Mouse (Mus musculus) cerebellum, postnatal 4 days (tissue): Measurements from ENCODE around the gene Rarg.
A peak's percentile ranks its signal among the peaks of the same experiment; 100 is the strongest.

Experiments used
- DNase-seq, 2 experiments: peaks; one replicate each; pipeline ENCODE4 v3.0.0; 2022; ENCODE audit warnings: low spot score in 2 of 2, mixed read lengths in 1 of 2

Rarg gene

GRCm38 (mm10) chr15:102258076-102258470 lies 756 bp upstream of the Rarg start:
- DNase-seq, result no peak

DNA sequence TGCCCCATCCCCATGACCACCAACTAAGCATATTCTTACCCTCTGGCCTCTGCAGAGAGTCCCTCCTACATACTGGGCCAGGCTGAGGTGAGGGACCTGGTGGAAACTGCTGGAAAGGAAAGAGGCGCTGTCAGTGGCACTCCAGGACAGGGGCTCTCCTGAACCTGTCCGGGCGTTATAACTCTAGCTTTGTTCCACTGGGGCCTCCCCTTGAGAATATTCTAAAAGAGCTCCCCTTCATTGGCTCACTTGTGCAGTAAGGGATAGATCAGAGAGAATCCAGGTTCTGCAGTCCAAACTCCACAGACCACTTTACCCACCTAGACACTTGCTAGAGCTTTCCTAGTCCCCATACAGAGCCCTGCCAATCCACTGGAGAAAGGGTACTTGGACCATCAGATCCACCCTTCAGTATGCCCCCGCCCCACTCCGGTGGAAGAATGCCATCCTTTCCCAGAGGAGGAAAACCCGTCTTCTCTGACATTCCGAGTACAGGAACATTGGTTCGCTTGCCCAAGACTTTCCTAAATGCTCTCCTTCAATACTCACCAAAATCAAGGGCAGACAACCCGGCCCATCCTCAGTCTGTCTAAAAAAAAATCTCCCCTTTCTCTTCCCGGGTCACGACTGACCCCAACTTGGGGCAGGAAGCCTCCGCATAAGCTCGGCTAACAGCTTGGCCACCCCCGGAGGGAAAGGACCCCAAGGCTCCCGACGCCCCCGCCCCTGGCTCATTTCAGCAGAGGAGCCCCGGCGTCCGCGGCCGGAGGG lies 701 bp downstream of the Rarg start:
- no peak for DNase-seq

DNA sequence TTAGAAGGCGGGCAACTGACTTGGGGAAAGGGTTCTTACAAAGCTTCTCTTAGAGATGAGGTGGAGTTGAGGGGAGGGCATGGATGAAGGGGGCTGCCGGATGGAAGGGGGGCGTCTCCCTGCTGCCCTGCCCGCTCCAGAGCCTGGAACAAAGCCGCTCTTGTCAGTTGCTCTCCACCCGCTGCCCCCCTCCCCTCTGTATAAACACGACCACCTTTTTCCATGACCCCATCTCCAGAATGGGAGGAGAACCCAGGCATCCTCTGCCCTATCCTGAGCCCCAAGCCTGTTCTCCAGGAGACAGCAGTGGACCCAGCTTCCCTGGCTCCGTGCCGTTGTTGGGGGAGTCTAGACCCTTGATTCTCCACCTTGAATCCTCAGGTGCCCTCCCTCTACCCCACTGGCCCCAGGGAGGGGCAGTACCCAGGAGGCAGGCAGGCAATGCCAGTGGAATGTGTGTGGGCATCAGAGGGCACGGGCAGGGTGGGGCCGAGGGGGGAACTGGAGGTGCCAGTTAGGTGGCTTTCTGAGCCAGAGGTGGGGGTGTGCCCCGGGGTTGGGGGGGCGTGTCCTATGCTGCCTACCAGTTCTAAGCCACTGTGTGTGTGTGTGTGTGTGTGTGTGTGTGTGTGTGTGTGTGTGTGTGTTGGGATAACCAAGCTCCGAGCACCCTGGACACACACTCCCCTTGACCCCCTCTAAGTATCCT lies 1.6 kb downstream of the Rarg start:
- no peak for DNase-seq

DNA sequence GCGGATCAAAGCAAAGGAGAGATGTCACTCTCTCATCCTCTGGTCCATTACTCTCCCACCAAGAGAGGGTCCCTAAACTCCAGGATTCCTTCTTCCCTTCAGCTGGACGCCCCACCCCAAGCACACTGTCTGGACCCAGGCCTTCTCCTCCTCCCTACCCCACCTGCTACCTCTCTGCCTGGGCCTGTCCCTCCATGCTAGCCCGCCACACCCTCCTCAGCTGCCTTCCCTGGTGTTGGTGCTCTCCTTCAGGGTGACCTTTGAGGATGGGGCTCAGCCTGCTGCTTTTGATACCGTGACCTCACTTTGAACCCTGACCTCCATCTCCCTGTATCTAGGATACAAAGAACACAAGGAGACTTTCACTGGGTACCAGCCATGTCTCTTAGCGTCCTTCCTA lies 6.8 kb downstream of the Rarg start:
- DNase-seq, result no peak

GRCm38 (mm10) chr15:102249967-102250366 lies 7.3 kb downstream of the Rarg start:
- no peak for DNase-seq

- no peak for DNase-seq
Measured at GRCm38 (mm10) chr15:102249251-102249691, 8.0 kb downstream of the Rarg start.

GRCm38 (mm10) chr15:102248812-102249191 lies 8.5 kb downstream of the Rarg start:
- DNase-seq, result no peak

DNA sequence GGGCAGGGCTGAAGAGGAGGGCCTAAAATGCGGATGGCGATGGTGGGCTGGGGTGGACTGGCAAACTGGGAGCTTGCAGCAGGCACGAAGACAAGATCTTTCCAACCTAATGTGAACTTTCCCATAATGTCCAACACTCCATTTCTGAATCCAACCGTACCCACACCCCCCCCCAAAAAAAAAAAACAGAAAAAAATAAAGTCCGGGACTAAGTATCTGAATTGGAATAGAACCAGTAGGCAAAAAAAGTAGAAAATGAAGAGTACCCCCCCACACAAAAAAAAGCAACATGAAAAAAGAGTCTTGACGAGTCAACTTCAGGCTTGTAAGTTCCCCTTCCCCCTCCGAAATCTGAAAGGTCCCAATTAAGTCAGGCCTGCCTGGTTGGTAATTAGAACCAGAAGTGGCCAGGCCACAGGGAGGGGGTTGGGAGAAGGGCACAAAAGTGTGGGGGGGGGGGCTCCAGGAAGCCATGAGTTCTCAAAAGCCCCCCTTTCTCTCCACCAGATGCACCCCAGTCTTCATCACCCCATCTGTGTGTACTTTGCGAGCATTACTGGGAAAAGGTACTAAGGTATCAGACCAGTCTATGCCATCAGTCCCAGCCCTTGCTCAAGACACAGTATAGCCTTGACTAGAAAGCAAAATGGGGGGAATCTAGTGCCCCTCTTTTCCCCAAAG lies 9.0 kb downstream of the Rarg start:
- DNase-seq, result no peak

- DNase-seq, result peak in 1 of 2 experiments; percentile 36
Measured at GRCm38 (mm10) chr15:102247252-102248130, 9.8 kb downstream of the Rarg start.

DNA sequence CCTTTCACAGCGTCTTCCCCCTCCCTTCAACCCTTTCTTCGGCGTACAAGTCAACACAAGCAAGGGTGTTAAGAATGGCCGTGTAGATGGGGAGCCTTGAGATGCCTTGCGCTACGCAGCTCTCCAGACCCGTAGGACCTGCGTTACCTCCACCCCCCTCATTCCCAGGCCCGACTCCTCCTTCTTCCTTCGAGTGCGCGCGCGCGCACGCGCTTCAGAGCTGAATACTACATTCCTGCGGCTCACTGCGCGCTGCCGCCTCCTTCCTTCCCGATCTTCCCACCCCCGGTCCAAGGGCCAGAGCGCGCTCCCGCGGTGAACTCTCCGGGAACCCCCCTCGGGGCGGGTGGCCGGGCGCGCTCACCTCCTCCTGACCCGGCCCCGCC lies 10.5 kb downstream of the Rarg start:
- DNase-seq, result peak; percentile 63 to 72

DNA sequence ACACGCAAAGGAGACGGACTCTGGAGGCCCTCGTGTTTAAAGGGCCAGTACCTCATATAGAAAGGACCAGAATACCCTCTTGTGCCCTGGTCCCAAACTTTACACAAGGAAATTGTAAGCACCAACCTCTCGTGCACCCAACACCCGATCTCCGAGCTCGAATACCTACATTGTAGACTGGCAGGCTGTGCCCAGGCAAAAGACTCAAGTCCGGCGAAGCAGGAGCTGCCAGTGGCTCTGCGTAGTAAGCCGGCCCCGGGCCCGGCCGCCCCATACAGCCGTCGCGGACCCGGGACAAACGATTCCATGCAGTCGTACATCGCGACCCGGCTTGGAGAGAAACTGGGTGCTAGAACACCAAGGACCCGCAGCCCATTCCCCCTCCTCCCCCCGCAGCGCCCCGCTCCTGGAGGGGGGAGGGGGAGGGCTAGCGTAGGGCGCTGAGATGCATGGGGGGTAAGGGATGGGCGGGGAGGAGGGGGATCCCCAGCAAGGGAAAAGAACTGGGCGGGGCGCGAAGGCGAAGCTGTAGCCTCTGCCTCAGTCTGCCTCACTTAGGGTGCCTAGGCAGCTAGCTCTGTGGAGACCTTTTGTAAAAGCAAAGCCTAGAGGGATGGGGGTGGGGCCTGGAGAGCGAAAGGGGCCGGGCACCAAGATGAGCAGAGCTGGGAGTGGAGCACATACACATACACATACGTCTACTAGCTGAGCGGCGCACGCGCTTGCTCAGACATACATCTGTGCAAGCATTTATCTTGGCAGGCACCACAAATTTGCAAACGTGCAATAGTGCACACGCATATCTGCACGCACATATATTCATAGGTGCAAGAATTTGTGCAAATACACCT lies 11.2 kb downstream of the Rarg start:
- peak in 1 of 2 experiments; percentile 49 for DNase-seq

- DNase-seq, result no peak
Measured at GRCm38 (mm10) chr15:102245461-102245881, 11.8 kb downstream of the Rarg start.

- DNase-seq, result no peak
Measured at GRCm38 (mm10) chr15:102244306-102245191, 12.8 kb downstream of the Rarg start.

DNA sequence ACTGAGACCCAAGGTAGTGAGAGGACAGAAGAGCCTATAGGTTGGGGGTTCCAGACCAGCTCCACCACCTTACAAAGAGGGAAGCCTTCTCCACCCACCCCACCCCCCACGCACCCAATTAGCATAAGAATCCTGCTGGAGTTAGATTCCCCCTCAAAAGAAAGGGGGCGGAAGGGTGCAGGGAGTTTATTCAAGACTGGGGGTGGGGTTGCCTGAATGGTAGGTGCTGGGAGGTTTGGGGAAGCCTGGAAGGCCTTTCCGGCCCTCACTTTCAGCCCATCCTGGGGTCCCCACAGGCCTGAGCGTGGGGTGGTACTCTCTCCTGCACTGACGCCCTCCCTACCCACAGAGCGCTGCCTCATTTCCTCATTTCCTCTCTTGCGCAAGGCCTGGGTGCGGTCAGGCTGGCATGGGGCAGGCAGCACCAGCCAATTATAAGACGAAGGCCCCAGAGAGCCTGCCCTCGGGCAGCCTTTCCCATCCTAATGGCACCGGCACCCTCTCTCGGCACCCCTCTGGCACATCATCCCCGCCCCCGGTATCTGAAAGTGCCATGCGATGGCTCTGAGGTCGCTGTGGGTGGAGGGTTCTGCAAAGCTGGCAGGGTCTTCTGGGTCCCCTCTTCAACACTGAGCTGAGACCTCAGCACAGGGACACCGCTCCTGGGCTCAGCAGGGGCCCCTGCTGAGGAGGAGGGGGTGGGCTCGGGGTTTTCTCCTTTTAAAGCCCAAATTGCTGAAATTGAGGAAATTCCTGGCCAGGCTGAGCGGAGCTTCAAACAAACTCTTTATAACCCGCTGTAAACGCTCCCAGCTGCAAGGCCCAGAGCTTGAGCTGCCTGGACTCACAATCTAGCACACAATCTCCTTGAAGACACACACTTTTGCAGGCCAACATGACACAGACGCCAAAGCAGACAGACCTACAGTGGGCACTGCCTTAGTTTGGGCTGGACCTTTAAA lies 13.8 kb downstream of the Rarg start:
- no peak for DNase-seq

DNA sequence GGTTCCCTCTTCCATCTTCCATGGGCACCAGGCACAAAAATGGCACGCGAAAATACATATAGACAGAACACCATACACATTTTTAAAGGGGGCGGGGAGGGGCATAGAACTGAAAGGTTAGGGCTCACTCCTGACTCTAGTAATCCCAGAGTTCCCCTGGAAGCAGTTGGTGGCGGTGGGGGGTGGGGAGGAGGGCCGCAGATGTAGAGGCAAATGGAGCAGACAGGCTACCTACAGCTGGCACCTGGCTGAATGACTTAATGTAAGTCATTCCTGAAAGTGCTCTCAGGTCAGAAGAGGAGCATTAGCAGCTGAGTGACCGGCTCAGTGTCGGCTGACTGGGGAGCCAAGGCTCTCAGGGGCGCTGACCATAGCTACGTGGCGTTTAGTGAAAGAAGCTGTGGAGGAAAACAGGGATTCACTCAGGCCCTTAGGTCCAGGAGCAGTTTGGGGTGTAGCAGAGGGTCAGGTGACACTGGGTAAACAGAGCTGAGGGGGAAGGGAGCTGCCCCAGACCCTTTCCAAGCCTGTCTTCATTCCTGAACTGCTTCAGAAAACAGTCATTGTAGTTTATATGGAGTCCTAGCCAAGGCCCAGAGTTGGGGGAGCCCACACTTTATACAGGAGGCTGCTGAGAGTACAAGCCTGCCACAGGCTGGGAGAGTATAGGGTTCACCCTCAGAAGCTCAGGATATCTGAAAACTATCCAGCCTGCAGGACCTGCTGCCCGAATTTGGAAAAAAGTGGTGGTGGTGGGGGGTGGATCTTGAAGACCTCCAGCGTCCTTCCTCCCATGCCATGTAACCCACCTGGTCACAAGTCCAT lies 14.7 kb downstream of the Rarg start:
- no peak for DNase-seq

GRCm38 (mm10) chr15:102240607-102241006 lies 16.7 kb downstream of the Rarg start:
- DNase-seq, result no peak

DNA sequence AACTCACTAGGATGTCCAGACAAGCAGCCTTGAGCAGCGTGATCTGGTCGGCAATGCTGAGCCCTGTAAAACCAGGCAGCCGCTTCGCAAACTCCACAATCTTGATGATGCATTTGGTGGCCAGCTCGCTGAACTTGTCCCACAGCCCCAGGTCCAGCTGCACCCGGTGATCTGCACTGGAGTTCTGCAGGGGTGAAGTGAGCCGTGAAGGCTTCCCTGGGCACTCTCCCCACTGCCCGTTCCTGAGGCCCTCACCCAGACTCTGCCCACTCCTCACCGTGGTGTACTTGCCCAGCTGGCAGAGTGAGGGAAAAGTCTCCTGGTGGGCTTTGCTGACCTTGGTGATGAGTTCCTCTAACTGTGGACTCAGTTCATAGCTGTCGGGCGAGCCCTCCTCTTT lies 17.5 kb downstream of the Rarg start:
- DNase-seq, result no peak

DNA sequence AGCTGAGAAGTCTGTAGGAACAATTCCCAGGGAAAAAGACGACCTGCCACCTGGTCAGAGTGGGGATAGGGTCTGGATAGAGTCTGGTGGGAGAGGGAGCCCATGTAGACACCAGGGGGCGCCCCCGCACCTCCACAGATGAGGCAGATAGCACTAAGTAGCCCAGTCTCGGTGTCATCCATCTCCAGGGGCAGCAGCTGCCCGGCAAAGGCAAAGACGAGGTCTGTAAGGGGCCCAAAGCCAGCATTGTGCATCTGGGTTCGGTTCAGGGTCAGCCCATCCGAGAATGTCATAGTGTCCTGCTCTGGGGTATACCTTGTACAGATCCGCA lies 18.1 kb downstream of the Rarg start:
- DNase-seq, result peak; percentile 69 to 79
